Mouse (Mus musculus): Measurements from ENCODE around the gene Usf1. TPM values are rescaled to one million over a fixed set of nuclear protein-coding genes. Genes with fewer than 3 reads are reported as not detected.

Gene Usf1
- total and polyA plus RNA-seq, 2 experiments from 2014 or later: 156 to 160 TPM

DNA sequence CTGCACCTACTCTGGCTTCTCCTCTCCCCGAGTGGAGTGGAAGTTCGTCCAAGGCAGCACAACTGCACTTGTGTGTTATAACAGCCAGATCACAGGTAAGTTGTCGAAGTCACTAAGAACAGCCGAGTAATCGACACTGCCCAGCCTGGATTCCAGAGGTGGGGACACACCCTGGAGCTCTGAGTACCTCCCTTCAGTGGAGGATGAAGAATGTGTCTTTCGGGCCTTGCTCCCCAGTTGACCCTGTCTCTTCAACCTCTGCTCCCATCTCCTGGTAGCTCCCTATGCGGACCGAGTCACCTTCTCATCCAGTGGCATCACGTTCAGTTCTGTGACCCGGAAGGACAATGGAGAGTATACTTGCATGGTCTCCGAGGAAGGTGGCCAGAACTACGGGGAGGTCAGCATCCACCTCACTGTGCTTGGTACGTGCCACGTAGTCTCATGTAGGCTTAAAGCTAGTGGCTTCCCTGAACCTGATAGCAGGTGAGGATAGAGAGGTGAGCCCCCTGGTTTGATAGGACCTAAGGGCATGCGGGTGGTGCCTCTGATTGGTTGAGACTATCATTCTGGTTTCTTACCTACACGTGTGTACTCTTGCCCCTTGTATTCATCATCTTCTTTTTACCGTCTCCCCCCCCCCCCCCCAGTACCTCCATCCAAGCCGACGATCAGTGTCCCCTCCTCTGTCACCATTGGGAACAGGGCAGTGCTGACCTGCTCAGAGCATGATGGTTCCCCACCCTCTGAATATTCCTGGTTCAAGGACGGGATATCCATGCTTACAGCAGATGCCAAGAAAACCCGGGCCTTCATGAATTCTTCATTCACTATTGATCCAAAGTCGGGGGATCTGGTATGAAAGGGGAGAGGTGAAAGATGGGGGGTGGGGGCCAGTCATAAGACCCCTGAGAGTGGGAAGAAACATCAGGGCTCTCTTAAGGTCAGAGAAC lies 49.7 kb downstream of the Usf1 start:
- ATAC-seq (ENCODE audit: low FRiP score): no peak
- no peak for TF ChIP-seq CTCF (IDR thresholded peaks at IDR 0.05)
- WGBS: 92% methylated on average over 22 of the region's 22 CpGs

GRCm38 (mm10) chr1:171463133-171463532 lies 52.0 kb downstream of the Usf1 start:
- no peak overlapping the region for H3K4me3 ChIP-seq (ENCODE audit: low read depth, low read length)
- no peaks in the 10 kb centered on the region for H3K4me1 ChIP-seq (ENCODE audit: insufficient read depth, low read length)
- no peak overlapping the region for H3K4me2 ChIP-seq (ENCODE audit: low read depth, low read length, poor library complexity, severe bottlenecking)
- H3K27me3 ChIP-seq (ENCODE audit: insufficient read depth, low read length): no peaks in the 10 kb centered on the region
- H3K9ac ChIP-seq (replicated peaks; ENCODE audit: low read length, poor library complexity, severe bottlenecking): no peak overlapping the region
- 88% methylated on average over 3 of the region's 3 CpGs for WGBS
- H3K36me3 ChIP-seq (ENCODE audit: insufficient read depth, low read length): no peaks in the 10 kb centered on the region
- ATAC-seq (ENCODE audit: low FRiP score) (no peak), DNase-seq (ENCODE audit: low spot score) (no peak)
- H3K27ac ChIP-seq (ENCODE audit: low read depth, low read length): no peak overlapping the region
- TF ChIP-seq CTCF (IDR thresholded peaks at IDR 0.05): no peak
- no peaks in the 10 kb centered on the region for H3K9me3 ChIP-seq (ENCODE audit: low read length)

More for the DNA sequence above, 49.7 kb downstream of the Usf1 start:
- Histone ChIP-seq H3K4me1 (ENCODE audit: insufficient read depth, low read length) (no peaks in the 10 kb centered on the region), H3K27ac (ENCODE audit: low read depth, low read length) (no peak overlapping the region), H3K9me3 (ENCODE audit: low read length) (no peaks in the 10 kb centered on the region), H3K36me3 (ENCODE audit: insufficient read depth, low read length) (no peaks in the 10 kb centered on the region), H3K27me3 (ENCODE audit: insufficient read depth, low read length) (no peaks in the 10 kb centered on the region), H3K4me3 (ENCODE audit: low read depth, low read length) (no peak overlapping the region), H3K9ac (replicated peaks; ENCODE audit: low read length, poor library complexity, severe bottlenecking) (no peak overlapping the region), H3K4me2 (ENCODE audit: low read depth, low read length, poor library complexity, severe bottlenecking) (no peak overlapping the region)
- no peak for DNase-seq (ENCODE audit: low spot score)

DNA sequence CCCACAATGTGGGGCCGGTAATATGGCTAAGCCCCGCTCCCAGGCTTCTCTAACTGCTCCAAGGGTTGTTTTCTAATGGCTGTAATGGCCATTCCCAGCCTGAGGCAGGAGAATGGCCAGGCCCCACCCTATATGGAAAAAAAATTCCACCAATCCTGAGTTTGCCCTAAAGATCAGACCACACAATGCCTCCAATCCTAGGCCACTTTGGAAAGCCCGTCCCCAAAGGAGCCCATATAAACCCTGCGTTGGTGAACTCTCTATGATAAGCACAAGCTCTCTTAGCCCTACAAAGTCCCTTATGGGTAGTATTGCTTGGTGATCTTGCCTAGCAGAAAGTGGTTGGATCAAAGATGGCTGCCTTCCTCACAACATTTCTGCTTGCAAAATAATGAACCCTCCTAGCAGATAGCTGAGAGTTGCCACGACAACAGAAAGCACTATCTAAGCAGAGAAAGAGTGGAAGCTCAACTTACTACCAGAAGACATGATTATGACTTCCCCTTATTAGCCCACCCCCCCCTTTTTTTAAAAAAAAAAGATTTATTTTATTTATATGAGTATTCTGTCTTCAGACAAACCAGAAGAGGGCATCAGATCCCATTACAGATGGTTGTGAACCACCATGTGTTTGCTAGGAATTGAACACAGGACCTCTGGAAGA lies 54.8 kb downstream of the Usf1 start:
- Histone ChIP-seq H3K4me2 (ENCODE audit: low read depth, low read length, poor library complexity, severe bottlenecking) (no peak overlapping the region), H3K4me3 (ENCODE audit: low read depth, low read length) (no peak overlapping the region), H3K4me1 (ENCODE audit: insufficient read depth, low read length) (no peaks in the 10 kb centered on the region), H3K9me3 (ENCODE audit: low read length) (no peaks in the 10 kb centered on the region), H3K27ac (ENCODE audit: low read depth, low read length) (no peak overlapping the region), H3K9ac (replicated peaks; ENCODE audit: low read length, poor library complexity, severe bottlenecking) (no peak overlapping the region), H3K27me3 (ENCODE audit: insufficient read depth, low read length) (no peaks in the 10 kb centered on the region), H3K36me3 (ENCODE audit: insufficient read depth, low read length) (no peaks in the 10 kb centered on the region)
- WGBS: 92% methylated on average over 5 of the region's 5 CpGs
- ATAC-seq (ENCODE audit: low FRiP score): no peak
- DNase-seq (ENCODE audit: low spot score): no peak
- TF ChIP-seq CTCF (IDR thresholded peaks at IDR 0.05): no peak

- TF ChIP-seq CTCF (IDR thresholded peaks at IDR 0.05): no peak
- H3K27me3 ChIP-seq (ENCODE audit: insufficient read depth, low read length): no peaks in the 10 kb centered on the region
- no peaks in the 10 kb centered on the region for H3K9me3 ChIP-seq (ENCODE audit: low read length)
- no peak overlapping the region for H3K4me2 ChIP-seq (ENCODE audit: low read depth, low read length, poor library complexity, severe bottlenecking)
- ATAC-seq (ENCODE audit: low FRiP score) (no peak), DNase-seq (ENCODE audit: low spot score) (no peak)
- no peak overlapping the region for H3K27ac ChIP-seq (ENCODE audit: low read depth, low read length)
- H3K36me3 ChIP-seq (ENCODE audit: insufficient read depth, low read length): no peaks in the 10 kb centered on the region
- 78% methylated on average over 4 of the region's 4 CpGs for WGBS
- no peak overlapping the region for H3K4me3 ChIP-seq (ENCODE audit: low read depth, low read length)
- H3K9ac ChIP-seq (replicated peaks; ENCODE audit: low read length, poor library complexity, severe bottlenecking): no peak overlapping the region
- no peaks in the 10 kb centered on the region for H3K4me1 ChIP-seq (ENCODE audit: insufficient read depth, low read length)
These were observed 55.5 kb downstream of the Usf1 start for GRCm38 (mm10) chr1:171466565-171466964.

Other genes with a start within 250 kb of the Usf1 start
- gene Pcp4l1, start 215.0 kb upstream of the Usf1 start, total RNA-seq (2014; rRNA removed): 16.9 and 22.1 TPM in 2 replicates
- gene Pcp4l1, start 215.0 kb upstream of the Usf1 start, polyA plus RNA-seq (2015; fragmentation: Nextera tagmentation; extraction: Ambion mirVana): 24.1 and 29.1 TPM in 2 replicates
- 0.11 TPM in 1 of 2 replicates, not detected in the other for gene Nr1i3, start 197.3 kb upstream of the Usf1 start, total RNA-seq (2014; rRNA removed)
- gene Nr1i3, start 197.3 kb upstream of the Usf1 start, polyA plus RNA-seq (2015; fragmentation: Nextera tagmentation; extraction: Ambion mirVana): 0.19 and 0.23 TPM in 2 replicates
- gene Tomm40l, start 188.8 kb upstream of the Usf1 start, total RNA-seq (2014; rRNA removed): 49.8 and 57.6 TPM in 2 replicates
- 33.9 and 44.6 TPM in 2 replicates for gene Tomm40l, start 188.8 kb upstream of the Usf1 start, polyA plus RNA-seq (2015; fragmentation: Nextera tagmentation; extraction: Ambion mirVana)
- 3.7 TPM in 1 of 2 replicates, not detected in the other for gene Apoa2, start 186.3 kb upstream of the Usf1 start, total RNA-seq (2014; rRNA removed)
- 5.2 and 7.2 TPM in 2 replicates for gene Apoa2, start 186.3 kb upstream of the Usf1 start, polyA plus RNA-seq (2015; fragmentation: Nextera tagmentation; extraction: Ambion mirVana)
- gene Fcer1g, start 176.9 kb upstream of the Usf1 start, total RNA-seq (2014; rRNA removed): 21.3 and 25.9 TPM in 2 replicates
- gene Fcer1g, start 176.9 kb upstream of the Usf1 start, polyA plus RNA-seq (2015; fragmentation: Nextera tagmentation; extraction: Ambion mirVana): 30.5 and 31.1 TPM in 2 replicates
- gene Adamts4, start 160.9 kb upstream of the Usf1 start, total RNA-seq (2014; rRNA removed): 5.2 and 8.2 TPM in 2 replicates
- gene Adamts4, start 160.9 kb upstream of the Usf1 start, polyA plus RNA-seq (2015; fragmentation: Nextera tagmentation; extraction: Ambion mirVana): 3.4 and 4.2 TPM in 2 replicates
- gene Ndufs2, start 159.9 kb upstream of the Usf1 start, total RNA-seq (2014; rRNA removed): 224 and 230 TPM in 2 replicates
- gene Ndufs2, start 159.9 kb upstream of the Usf1 start, polyA plus RNA-seq (2015; fragmentation: Nextera tagmentation; extraction: Ambion mirVana): 221 and 244 TPM in 2 replicates
- 77.0 and 94.9 TPM in 2 replicates for gene B4galt3, start 141.0 kb upstream of the Usf1 start, total RNA-seq (2014; rRNA removed)
- gene B4galt3, start 141.0 kb upstream of the Usf1 start, polyA plus RNA-seq (2015; fragmentation: Nextera tagmentation; extraction: Ambion mirVana): 109 and 110 TPM in 2 replicates
- 36.5 and 45.9 TPM in 2 replicates for gene Ppox, start 130.1 kb upstream of the Usf1 start, total RNA-seq (2014; rRNA removed)
- 31.3 and 32.6 TPM in 2 replicates for gene Ppox, start 130.1 kb upstream of the Usf1 start, polyA plus RNA-seq (2015; fragmentation: Nextera tagmentation; extraction: Ambion mirVana)
- 59.5 and 65.9 TPM in 2 replicates for gene Usp21, start 123.3 kb upstream of the Usf1 start, total RNA-seq (2014; rRNA removed)
- gene Usp21, start 123.3 kb upstream of the Usf1 start, polyA plus RNA-seq (2015; fragmentation: Nextera tagmentation; extraction: Ambion mirVana): 81.0 and 82.6 TPM in 2 replicates
- gene Ufc1, start 116.3 kb upstream of the Usf1 start, total RNA-seq (2014; rRNA removed): 83.7 and 87.9 TPM in 2 replicates
- 128 and 132 TPM in 2 replicates for gene Ufc1, start 116.3 kb upstream of the Usf1 start, polyA plus RNA-seq (2015; fragmentation: Nextera tagmentation; extraction: Ambion mirVana)
- gene Dedd, start 82.2 kb upstream of the Usf1 start, total RNA-seq (2014; rRNA removed): 29.8 and 42.1 TPM in 2 replicates
- gene Dedd, start 82.2 kb upstream of the Usf1 start, polyA plus RNA-seq (2015; fragmentation: Nextera tagmentation; extraction: Ambion mirVana): 38.9 and 40.3 TPM in 2 replicates
- 42.5 and 44.0 TPM in 2 replicates for gene Nit1, start 65.7 kb upstream of the Usf1 start, total RNA-seq (2014; rRNA removed)
- gene Nit1, start 65.7 kb upstream of the Usf1 start, polyA plus RNA-seq (2015; fragmentation: Nextera tagmentation; extraction: Ambion mirVana): 45.2 and 46.6 TPM in 2 replicates
- gene Pfdn2, start 65.6 kb upstream of the Usf1 start, total RNA-seq (2014; rRNA removed): 17.3 and 18.4 TPM in 2 replicates
- 139 and 155 TPM in 2 replicates for gene Pfdn2, start 65.6 kb upstream of the Usf1 start, polyA plus RNA-seq (2015; fragmentation: Nextera tagmentation; extraction: Ambion mirVana)
- gene Klhdc9, start 50.5 kb upstream of the Usf1 start, total RNA-seq (2014; rRNA removed): 4.0 and 4.5 TPM in 2 replicates
- 6.3 and 6.4 TPM in 2 replicates for gene Klhdc9, start 50.5 kb upstream of the Usf1 start, polyA plus RNA-seq (2015; fragmentation: Nextera tagmentation; extraction: Ambion mirVana)
- 4.7 and 9.3 TPM in 2 replicates for gene Nectin4, start 41.2 kb upstream of the Usf1 start, total RNA-seq (2014; rRNA removed)
- 4.8 TPM in 2 replicates for gene Nectin4, start 41.2 kb upstream of the Usf1 start, polyA plus RNA-seq (2015; fragmentation: Nextera tagmentation; extraction: Ambion mirVana)
- gene Arhgap30, start 22.4 kb upstream of the Usf1 start, total RNA-seq (2014; rRNA removed): 0.82 and 1.1 TPM in 2 replicates
- 0.75 and 0.81 TPM in 2 replicates for gene Arhgap30, start 22.4 kb upstream of the Usf1 start, polyA plus RNA-seq (2015; fragmentation: Nextera tagmentation; extraction: Ambion mirVana)
- not detected in 2 replicates for gene Tstd1, start 7.6 kb downstream of the Usf1 start, total RNA-seq (2014; rRNA removed)
- 3.1 and 3.9 TPM in 2 replicates for gene Tstd1, start 7.6 kb downstream of the Usf1 start, polyA plus RNA-seq (2015; fragmentation: Nextera tagmentation; extraction: Ambion mirVana)
- gene F11r, start 26.2 kb downstream of the Usf1 start, total RNA-seq (2014; rRNA removed): 6.6 and 9.2 TPM in 2 replicates
- 7.6 and 8.9 TPM in 2 replicates for gene F11r, start 26.2 kb downstream of the Usf1 start, polyA plus RNA-seq (2015; fragmentation: Nextera tagmentation; extraction: Ambion mirVana)
- gene Alyref2, start 92.2 kb downstream of the Usf1 start, total RNA-seq (2014; rRNA removed): 9.4 and 14.7 TPM in 2 replicates
- gene Alyref2, start 92.2 kb downstream of the Usf1 start, polyA plus RNA-seq (2015; fragmentation: Nextera tagmentation; extraction: Ambion mirVana): 22.1 and 22.2 TPM in 2 replicates
- gene Itln1, start 124.0 kb downstream of the Usf1 start, total RNA-seq (2014; rRNA removed): not detected in 2 replicates
- not detected in 2 replicates for gene Itln1, start 124.0 kb downstream of the Usf1 start, polyA plus RNA-seq (2015; fragmentation: Nextera tagmentation; extraction: Ambion mirVana)
- gene Cd244a, start 147.9 kb downstream of the Usf1 start, total RNA-seq (2014; rRNA removed): not detected in 2 replicates
- not detected in 2 replicates for gene Cd244a, start 147.9 kb downstream of the Usf1 start, polyA plus RNA-seq (2015; fragmentation: Nextera tagmentation; extraction: Ambion mirVana)
- 0.19 and 0.66 TPM in 2 replicates for gene Ly9, start 196.1 kb downstream of the Usf1 start, total RNA-seq (2014; rRNA removed)
- 0.21 TPM in 1 of 2 replicates, not detected in the other for gene Ly9, start 196.1 kb downstream of the Usf1 start, polyA plus RNA-seq (2015; fragmentation: Nextera tagmentation; extraction: Ambion mirVana)
- gene Slamf7, start 241.7 kb downstream of the Usf1 start, total RNA-seq (2014; rRNA removed): not detected in 2 replicates
- gene Slamf7, start 241.7 kb downstream of the Usf1 start, polyA plus RNA-seq (2015; fragmentation: Nextera tagmentation; extraction: Ambion mirVana): not detected in 2 replicates

All from midbrain, postnatal 0 days (tissue).